Mouse (Mus musculus): ENCODE results near the gene Thrb.

Gene Thrb

DNA sequence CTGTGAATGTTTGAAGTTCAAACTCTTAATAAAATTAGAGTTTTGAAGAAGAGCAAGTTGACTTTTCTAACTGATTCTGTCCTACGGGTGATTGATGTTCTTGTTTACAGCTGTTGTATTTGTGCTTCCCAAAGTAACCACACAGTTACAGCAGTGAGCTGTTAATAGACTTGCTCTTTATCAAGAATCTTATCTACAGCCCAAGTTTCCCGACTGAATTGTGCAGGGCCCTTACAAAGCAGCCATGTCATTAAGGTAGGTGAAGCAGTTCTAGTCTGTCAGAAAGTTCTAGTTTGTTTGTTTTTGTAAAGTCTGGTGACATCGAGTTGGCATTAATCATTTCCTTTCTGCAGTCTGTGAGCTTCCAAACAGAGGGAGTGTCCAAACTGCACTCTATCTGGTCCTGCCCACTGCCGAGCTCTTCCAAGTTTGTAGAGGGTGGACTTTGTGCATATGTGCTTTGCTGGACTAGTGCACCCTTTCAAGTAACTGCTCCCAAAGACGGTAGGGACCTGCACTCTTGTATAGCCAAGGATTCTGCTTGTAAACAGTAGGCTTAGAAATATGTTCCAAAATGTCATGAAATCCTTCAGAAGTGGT is 124.2 kb downstream of the Thrb start:
- DNase-seq (ENCODE audit: low spot score): no peak

DNA sequence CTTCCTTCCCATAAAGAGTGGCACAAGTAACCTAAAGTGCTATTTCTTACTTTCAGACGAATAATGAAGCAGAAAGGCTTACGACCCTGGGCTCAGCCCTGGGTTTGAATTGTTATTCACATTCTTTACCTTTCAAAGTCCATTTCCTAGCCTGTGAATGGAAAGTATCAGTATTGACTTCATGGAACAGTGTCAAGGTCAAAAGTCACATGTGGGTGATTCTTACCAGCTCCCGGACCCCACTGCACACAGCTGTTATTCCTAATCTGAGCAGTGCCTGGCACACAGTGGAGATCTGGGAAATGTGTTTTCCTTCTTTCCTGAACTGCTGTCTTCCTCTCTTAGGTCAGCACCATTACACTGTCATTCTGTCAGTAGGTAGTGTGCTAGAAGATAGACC is 125.3 kb downstream of the Thrb start:
- no peak for DNase-seq (ENCODE audit: low spot score)

DNA sequence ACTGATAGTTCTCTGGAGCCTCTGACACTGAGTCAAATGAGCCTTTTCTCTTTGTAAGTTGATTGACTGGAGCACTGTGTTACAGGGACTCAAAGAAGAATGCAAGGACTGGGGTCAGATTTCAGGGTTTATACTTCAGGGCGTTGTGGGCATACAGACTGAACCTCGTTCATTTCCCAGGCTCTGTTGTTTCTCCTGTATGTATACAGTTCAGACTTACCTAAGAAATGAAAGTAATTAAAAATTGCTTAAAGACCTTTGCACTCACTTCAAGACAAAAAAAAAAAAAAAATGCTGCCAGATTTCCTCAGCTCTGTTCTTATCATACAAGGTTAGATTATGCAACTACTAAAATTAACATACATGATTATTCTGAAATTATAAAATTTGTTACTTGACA is 126.2 kb downstream of the Thrb start:
- DNase-seq (ENCODE audit: low spot score): no peak

DNA sequence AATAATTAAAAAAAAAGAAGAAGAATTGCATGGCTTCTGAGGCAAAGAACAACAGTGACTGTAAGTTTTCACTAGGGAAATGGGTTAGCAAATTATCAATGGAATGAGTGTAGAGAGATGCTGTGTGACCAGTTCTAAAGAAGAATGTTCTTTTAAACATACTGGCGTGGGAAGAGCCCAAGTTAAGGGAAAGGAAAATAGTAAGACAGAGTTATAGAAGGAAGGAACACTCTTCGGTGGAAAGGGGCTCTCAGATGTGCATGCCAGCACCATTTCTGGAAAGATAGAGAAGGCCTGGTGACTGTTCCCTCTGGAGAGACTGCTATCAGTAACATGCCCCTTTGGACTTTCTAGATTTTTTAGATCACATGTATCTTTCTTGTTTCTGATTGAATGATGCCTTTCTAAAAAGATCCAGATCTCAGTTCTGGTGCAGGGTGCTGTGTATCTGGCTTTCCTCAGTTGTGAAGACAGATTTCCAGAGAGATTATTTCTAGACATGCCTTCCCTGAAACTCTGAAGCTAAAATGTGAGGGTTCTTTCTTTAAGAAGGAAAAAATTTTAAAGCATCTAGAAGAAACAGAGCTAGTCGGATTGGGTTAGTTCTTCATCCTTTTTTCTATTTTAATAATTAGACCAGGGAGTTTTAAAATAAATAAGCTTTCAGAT is 144.0 kb downstream of the Thrb start:
- no peak for DNase-seq (ENCODE audit: low spot score)

DNA sequence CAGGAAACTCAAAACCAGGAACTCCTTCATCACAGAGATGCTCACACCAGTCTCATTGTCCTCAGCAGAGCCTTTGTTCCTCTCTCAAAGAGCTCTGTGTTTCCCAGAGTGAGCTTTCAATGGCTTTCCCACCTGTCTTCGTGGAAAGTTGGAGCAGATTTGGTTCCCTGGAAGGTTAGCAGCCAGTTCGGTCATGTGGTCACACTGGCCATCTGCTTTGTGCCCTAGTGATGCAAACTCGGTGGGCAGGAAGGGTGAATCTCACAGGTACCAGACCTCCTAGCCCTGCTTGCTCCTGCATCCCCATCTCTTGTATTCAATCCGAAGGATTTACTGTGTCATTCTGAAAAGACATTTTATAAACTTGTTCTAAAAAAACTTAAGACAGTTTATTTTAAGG is 151.0 kb downstream of the Thrb start:
- DNase-seq (ENCODE audit: low spot score): no peak

DNA sequence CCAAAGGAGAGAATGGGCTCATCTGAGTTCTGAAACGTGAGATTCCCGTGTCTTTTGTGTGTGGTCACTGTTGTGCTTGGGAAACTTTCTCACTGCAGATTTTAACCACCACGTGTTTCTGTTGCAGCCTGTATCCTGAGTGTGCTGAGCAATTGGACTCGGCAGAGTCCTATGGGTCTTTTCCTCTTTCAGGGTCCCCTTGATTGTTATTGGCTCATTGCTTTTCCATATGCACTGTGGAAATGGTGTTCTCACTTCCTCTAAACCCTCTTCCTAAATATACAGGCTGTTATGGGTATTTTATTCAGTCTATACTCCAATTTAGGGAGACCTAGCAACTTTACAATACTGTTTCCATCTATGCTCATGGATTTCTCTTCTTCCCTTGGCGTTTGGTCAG is 152.4 kb downstream of the Thrb start:
- no peak for DNase-seq (ENCODE audit: low spot score)

DNA sequence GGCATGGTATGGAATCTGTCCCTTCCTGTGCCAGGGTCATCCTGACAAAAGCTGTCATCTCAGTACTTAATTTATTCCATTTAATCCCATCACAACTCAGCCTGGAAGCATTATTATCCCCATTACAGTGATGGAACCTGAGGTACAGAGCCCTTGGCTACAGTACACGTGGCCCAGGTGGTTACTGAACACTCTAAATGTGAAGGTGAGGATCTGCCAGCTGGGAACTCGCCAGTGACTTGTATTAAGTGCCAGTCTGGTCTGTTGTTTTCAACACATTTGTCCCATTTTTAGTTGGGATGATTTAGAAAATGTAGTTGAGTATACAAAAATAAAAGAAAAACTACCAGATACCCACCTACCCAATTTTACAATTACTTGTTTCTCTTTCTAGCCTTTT is 155.0 kb downstream of the Thrb start:
- no peak for DNase-seq (ENCODE audit: low spot score)

DNA sequence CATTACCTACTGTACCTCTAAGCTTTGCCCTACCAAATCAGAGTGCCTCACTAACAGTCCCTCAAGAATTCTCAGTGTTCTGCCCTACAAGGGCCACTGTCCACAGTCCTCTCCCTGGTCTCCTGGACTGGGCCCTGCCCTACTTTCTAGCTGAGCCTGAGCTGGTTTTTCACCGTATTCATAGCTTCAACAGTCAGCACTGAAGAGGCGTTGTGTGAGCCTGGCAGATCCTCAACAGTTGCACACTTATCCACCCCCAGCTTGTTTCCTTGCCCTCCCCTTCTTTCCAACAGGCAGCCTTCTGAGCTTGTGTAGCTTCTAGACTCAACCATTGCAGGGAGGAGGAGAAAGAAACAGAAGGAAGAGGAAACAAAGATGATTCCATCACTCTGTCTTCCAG is 158.0 kb downstream of the Thrb start:
- no peak for DNase-seq (ENCODE audit: low spot score)

DNA sequence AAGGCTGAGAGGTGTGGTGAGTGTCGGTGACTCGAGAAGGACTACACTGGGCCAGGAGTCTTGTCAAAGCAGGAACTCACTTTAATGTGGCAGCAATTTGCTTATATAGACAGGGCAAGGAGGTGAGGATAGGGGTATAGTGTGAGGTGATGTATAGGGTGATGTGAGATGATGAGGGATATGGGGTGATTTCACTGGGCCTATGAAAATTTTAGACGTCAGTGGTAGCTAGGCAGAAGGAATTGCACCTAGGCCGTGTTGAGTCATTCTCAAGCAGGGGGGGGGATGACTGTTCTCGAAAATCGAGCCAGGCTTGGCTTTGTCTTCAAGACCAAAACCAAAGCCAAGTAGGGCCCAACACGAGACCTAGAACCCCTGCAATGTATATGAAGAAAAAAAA is 162.7 kb downstream of the Thrb start:
- DNase-seq (ENCODE audit: low spot score): no peak

DNA sequence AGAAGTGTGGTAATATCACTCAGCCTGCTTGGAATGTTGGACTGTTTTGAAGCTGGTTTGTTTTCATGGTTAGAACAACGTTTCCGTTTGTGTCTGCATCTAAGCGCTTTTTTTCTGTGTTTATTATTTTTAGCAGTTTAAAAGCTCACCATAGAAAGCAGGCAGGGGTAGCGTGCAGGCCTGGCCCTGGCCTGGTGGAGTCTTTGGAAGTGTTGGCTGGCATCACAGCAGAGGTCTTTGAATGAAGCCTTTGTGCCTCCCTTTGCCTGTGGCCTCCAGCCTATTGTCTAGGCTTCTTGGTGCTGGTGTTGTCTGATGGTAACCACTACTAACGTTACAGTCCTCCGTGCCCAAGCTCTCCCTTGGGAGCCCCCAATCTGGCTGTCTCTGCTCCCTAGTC is 167.3 kb downstream of the Thrb start:
- no peak for DNase-seq (ENCODE audit: low spot score)

DNA sequence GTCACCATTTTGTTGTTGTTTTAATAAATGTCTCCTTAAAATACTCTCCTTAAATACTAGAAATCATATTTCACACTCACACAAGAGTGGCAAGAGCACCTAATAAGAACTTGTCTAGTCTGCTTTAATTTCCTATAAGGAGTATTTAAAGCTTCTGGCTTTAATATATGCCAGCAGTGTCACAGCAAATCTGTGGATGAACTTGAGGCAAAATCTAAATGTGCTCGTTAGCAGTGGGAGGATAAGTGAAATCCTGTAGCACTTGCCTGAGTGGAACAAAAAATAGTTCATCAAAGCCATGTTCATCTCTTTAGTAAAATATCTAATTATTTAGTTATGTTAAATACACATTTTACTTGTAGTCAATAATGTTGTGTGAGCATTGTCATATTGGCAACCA is 175.7 kb downstream of the Thrb start:
- DNase-seq (ENCODE audit: low spot score): no peak

DNA sequence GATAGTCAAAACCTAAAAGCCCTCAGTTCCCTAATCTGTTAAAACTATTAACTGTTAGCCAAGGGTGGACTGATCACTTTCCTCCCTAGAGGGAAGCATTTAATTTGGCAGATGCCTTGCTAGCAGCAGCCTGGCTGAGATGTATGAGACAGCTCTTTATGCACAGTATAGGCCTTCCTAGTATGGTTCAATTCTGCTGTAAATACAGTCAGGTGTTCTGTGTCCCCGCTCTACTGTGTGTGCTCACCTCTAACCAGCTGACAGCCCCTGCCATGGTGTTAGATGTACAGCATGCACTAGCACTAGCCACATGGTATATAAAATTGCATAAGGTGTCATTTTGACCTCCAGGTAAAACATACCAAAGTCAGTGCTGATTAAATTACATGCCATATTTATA is 176.7 kb downstream of the Thrb start:
- DNase-seq (ENCODE audit: low spot score): no peak

DNA sequence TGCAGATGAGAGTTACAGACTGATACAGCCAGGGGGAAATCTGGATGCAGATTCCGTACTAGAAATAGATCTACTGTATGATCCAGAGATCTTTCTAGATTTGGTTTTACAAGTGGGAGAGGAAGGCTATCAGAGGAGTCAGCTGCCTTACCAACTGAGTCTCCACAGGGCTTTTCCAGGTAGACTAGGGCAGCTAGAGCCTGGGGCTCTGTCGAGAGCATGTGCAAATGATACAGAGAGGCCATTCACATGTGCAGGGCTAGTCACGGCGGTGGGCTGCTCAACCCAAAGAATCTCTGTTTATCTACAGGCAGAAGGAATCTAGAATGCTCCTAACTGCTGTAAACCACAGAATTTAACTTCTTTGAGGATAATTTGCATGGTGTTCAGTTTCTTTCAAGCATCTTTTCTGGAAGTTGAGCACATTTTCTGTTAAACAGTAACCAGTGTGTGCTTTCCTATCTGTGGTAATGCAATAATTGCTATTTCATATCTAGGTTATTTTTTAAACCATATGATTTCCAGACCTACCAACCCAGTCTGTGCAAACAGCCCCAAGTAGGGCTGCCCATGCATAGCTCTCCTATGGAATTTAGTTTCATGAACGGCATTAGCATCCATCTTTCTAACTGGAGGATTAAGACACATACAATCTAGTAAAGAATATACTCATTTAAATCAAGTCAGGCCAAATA is 185.1 kb downstream of the Thrb start:
- DNase-seq (ENCODE audit: low spot score): no peak

DNA sequence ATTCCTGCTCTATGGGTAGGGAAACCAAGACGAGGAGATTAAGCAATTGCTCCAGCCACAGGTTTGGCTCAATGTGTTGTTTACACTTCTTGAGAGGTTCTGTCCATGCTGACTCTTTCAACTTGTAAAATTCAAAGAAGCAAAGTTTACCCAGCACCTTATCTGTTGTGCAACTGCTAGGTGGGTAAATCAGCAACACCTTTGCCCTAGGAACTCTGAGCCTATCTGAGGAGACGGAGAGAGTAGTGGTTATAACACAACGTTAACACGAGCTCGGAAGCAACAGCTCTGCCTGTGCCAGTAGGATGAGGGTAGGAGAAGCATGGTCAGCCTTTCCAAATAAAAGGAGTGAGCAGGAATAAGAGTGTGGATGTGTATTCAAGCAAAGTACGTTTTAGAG is 185.8 kb downstream of the Thrb start:
- DNase-seq (ENCODE audit: low spot score): no peak

DNA sequence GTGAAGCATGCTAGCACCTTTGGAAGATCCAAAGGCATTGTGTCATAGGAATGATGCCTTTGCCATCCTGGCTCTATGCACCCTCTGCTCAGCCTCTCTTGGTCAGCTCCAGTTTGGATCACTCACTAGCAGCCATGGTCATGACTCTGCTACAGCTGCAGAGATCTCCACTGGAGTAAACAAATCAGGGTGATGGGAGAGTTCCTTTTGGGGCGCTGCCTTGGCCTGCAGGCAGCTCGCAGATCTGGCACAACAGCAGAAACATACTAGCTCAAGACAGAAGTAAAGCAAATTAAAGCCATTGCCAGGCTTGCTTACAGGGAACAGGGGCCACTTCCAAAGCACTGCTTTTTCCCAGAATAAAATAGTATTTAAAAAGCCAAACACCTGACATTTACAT is 186.6 kb downstream of the Thrb start:
- DNase-seq (ENCODE audit: low spot score): no peak

DNA sequence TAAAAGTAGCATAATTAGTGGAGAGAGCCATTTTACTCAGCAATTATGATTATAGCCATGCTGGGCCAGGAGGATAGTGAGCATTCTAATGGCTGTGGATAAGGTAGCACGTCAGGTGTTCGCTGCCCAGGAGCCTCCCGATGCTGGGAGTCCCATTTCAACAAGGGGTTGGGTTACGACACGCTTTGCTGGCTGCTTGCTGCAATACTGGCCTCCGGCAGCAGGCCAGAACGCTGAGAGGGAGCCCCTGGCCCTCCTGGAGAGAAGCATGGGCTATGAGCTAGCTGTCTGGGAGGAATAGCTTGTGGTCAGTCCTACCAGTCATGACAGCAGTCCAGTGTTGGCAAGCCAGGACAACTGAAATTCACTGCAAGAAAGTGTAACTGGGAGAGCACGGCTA is 187.2 kb downstream of the Thrb start:
- no peak for DNase-seq (ENCODE audit: low spot score)

DNA sequence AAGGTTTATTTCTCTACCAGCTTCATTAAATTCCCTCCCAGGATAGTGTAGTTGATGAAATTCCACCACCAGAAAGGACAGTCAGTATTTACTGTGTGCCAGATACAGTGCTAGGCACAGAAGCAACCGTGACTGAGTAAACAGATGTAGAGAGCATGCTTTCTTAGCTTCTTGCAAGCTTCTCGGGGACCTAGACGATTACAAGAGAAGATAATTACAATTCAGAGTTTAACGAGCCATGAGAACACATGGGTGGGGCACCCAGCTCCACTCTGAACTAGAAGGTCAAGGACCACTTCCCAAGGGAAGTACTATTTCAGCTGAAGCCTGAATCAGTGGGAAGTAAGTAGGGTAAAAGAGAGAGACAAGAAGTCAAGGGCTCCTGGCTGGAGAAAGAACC is 190.3 kb downstream of the Thrb start:
- DNase-seq (ENCODE audit: low spot score): no peak

DNA sequence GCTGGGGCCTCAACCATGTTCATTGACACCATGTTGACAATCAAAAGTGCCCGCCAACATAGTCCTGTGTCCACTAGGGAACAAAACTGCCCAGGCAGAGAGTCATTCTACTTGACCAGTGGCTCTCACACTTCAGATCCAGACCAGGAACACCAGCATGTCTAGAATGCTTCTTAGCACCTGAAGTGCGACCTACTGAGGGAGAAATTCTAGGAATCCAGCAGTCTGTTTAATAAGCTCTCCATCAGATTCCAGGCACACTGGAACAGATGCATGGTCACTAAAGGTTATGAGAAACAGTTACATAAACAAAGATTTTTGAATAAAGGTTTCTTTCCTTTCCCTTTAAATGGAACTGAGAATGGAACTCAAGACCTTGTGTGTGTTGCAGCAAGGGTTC is 192.2 kb downstream of the Thrb start:
- DNase-seq (ENCODE audit: low spot score): no peak

DNA sequence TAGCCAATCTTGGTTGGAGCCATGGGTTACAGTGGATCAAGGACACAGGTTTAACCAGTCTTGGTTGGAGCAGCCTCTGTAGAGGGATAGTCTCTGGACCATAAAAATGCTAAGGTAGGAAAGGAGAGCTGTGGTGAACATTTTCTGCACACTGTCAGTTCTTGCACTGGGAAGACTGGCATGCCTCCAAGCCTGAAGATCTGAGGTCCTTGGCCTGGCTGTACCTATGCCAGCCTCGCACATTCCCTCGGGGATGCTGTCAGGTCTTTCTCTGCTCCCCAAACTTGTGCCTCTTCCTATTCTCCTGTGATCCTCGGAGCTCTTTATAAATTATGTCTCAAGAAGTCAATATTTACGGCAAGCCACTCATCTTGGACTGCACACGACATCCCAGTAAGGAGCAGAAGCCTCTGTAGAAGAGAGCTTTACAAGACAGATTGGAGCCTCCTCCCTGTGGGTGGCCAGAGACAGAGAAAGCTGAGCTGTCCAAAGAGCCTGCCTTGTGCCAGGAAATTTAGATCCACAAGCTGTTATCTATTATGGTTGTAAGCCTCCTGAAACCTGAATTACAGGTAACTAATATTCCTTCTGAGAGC is 199.8 kb downstream of the Thrb start:
- no peak for DNase-seq (ENCODE audit: low spot score)

DNA sequence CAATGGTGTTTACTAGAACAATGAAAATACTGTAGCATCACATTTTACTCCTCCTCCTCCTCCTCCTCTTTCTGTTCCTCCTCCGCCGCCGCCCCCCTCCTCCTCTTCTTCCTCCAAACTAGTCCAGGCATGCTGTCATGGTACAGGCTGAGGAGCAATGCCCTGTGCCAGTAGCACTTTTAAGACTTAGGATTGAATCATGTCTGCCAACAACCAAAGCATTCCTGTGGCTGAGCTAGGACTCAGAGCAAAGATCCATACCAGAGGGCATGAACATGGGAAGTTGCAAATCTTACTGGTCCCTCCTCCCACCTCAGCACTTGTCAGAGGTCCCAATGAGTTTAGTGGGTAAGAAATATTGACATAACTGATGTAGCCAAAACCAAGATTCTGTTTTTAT is 202.6 kb downstream of the Thrb start:
- no peak for DNase-seq (ENCODE audit: low spot score)

DNA sequence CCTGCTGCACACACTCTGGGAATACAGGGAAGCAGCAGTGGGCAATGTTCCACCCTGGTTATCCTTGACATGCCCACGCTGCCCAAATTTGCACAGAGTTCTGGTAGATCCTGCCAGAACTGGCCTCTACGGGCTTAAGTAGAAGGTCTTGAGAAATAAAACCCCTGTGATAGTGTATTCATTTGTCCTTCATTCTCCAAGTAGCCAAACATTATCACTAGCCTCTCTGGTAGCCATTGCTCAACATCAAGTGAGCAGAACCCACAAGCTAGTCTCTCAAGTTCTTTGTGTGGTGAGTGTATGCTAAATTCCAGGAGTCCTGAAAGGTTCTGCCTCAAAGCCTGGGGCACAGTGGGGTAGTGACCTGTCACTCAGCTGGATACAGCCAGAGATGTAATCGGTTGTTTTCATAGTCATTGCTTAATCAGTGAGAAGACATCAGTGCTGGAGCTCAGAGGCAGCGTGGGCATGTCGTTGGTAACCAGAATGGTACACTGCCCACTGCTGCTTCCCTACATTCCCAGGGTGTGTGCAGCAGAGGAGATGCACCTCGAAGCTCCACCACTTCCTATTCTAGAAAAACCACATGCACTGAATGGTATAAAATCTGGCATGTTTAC is 203.8 kb downstream of the Thrb start:
- DNase-seq (ENCODE audit: low spot score): no peak

DNA sequence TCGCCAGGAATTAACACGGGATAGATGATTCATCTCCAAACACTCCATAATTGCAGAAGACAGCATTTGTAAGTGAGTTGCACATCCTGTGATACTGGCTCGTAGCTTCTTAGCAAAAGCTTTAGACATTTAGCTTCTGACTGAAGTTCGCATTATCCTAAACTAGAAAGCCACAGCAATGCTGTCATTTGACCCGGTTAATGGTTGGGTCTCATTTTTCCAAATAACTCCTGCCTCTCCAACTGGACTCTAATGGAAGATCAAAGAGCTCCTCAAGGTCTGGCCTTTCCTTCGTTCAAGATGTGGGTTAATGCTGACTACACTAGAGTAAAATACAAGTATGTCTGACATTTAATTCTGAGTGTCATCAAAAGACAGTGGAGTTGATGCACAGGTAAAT is 208.3 kb downstream of the Thrb start:
- DNase-seq (ENCODE audit: low spot score): no peak

DNA sequence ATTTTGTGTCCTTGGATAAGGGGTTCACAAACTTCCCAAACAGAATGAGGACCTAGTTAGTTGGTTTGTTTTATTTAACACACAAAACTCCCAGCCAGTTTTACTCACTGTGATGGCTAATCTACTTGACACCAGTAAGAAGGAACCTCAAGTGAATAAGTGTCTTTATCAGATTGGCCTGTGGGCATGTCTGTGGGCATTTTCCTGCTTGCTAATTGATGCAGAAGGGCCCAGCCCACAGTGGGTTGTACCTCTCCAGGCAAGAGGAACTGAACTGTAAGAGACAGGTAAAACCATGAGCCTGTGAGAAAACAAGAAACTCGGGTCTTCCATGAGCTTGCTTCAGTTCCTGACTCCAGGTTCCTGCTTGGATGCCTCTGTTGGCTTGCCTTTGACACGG is 215.9 kb downstream of the Thrb start:
- no peak for DNase-seq (ENCODE audit: low spot score)
